Mouse (Mus musculus) ES-E14 (cell line): ENCODE data around the gene Rassf8. TPM values are rescaled to one million over a fixed set of nuclear protein-coding genes. Genes with fewer than 3 reads are reported as not detected.

ENCODE experiments used
- DNase-seq: peaks from one replicate; pipeline ENCODE4 v3.0.0-alpha.2; 2013; ENCODE audit warnings: low read depth, low spot score
- H3K27ac ChIP-seq: 2 replicates; pipeline ENCODE4 v1.5.1; 2012; ENCODE audit warnings: low read depth, mild to moderate bottlenecking, low read length, moderate library complexity, mixed read lengths; ENCODE audit not compliant: poor library complexity, insufficient read depth, severe bottlenecking
- H3K36me3 ChIP-seq: 2 replicates; pipeline ENCODE4 v1.6.1; 2012; ENCODE audit warnings: mild to moderate bottlenecking, low read length, moderate library complexity, mixed read lengths; ENCODE audit not compliant: control insufficient read depth, poor library complexity, insufficient read depth, severe bottlenecking
- H3K4me1 ChIP-seq, 2 experiments: fragments of 150-350 bp in 1 of 2; sonication (generic) in 1 of 2; 2 replicates each; pipeline ENCODE4 v1.6.1; 2012; ENCODE audit warnings: low read length in 2 of 2, mild to moderate bottlenecking in 1 of 2, mixed read lengths in 1 of 2; ENCODE audit not compliant: control insufficient read depth in 2 of 2, insufficient read depth in 2 of 2, poor library complexity in 1 of 2
- H3K4me3 ChIP-seq, 2 experiments: fragments of 150-350 bp in 1 of 2; sonication (generic) in 1 of 2; 2 replicates each; pipeline ENCODE4 v1.5.1; 2012; ENCODE audit warnings: low read length in 2 of 2, low read depth in 1 of 2, mild to moderate bottlenecking in 1 of 2, mixed read lengths in 1 of 2; ENCODE audit not compliant: insufficient read depth in 1 of 2, poor library complexity in 1 of 2, severe bottlenecking in 1 of 2
- H3K9ac ChIP-seq: 2 replicates; pipeline ENCODE4 v1.6.1; 2012; ENCODE audit warnings: low read depth, mild to moderate bottlenecking, low read length, mixed read lengths; ENCODE audit not compliant: poor library complexity, insufficient read depth, severe bottlenecking
- H3K9me3 ChIP-seq: fragments of 150-350 bp; sonication (generic); 2 replicates; pipeline ENCODE4 v1.6.1; 2012; ENCODE audit warnings: low read depth, mild to moderate bottlenecking, low read length; ENCODE audit not compliant: control insufficient read depth, insufficient read depth
- CHD2 ChIP-seq: IDR thresholded peaks from 2 replicates; pipeline ENCODE4 v1.6.1; 2014; ENCODE audit warnings: mild to moderate bottlenecking, low read depth, low read length, inconsistent platforms
- HCFC1 ChIP-seq: IDR thresholded peaks from 2 replicates; pipeline ENCODE4 v1.6.1; 2012; ENCODE audit warnings: low read length, inconsistent platforms, borderline replicate concordance; ENCODE audit not compliant: insufficient read depth
- MAFK ChIP-seq: IDR thresholded peaks from 2 replicates; pipeline ENCODE4 v1.6.1; 2014; ENCODE audit warnings: mild to moderate bottlenecking, low read depth, low read length, inconsistent platforms; ENCODE audit not compliant: insufficient read depth
- ZC3H11A ChIP-seq: IDR thresholded peaks from 2 replicates; pipeline ENCODE4 v1.6.1; 2012; ENCODE audit warnings: low read depth, mild to moderate bottlenecking, inconsistent platforms, low read length, borderline replicate concordance
- ZNF384 ChIP-seq: IDR thresholded peaks from 2 replicates; pipeline ENCODE4 v1.6.1; 2012; ENCODE audit warnings: low read depth, low read length, inconsistent platforms
- in situ Hi-C, 2 experiments: fragments of 600-800 bp; cut with MboI; formaldehyde crosslinking; loops; one replicate each; pipeline ENCODE4 v1.15.1; 2025; ENCODE audit warnings: low sequenced_read_pairs in 2 of 2, inconsistent platforms in 1 of 2; ENCODE audit not compliant: unreplicated experiment in 2 of 2
- total RNA-seq: library from RNA; depleted of rRNA; stranded (reverse); fragments of 300-350 nt; gene quantifications from 2 replicates; pipeline ENCODE4 v1.2.3, GENCODE M21; 2012

Gene Rassf8
- total RNA-seq, 1 experiment = 9.0 TPM

DNA sequence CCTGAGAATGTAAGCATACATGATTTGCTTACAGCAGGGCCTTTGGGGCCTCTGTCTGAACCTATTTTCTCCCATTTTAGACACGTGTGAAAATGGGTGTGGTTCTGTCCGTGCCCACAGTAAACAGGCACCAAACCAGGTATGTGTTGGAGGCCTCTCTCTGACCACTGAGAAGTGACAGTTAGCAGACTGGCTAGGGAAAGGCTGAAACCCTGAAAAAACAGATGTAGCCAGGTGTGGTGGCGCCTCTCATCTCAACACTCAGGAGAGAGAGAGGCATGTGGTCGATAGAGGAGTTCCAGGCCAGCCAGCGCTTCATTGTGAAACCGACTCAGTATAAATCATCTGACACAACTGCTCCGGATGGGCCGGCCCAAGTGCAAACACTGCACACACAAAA, 111.9 kb downstream of the Rassf8 start:
- no peak for DNase-seq
- no peak overlapping the region for H3K9ac ChIP-seq
- H3K36me3 ChIP-seq = no peaks in the 10 kb centered on the region
- no peak overlapping the region for H3K27ac ChIP-seq
- H3K4me3 ChIP-seq = no peak overlapping the region
- H3K9me3 ChIP-seq = no peaks in the 10 kb centered on the region
- peaks cover 3 to 9% of the 10 kb centered on the region in 2 experiments; a peak in 2 of 4 replicates for H3K4me1 ChIP-seq
- TF ChIP-seq ZC3H11A = no peak
- TF ChIP-seq CHD2 = no peak
- no peak for TF ChIP-seq HCFC1
- no peak for TF ChIP-seq MAFK
- no peak for TF ChIP-seq ZNF384
- in situ Hi-C loops = no loop called here

DNA sequence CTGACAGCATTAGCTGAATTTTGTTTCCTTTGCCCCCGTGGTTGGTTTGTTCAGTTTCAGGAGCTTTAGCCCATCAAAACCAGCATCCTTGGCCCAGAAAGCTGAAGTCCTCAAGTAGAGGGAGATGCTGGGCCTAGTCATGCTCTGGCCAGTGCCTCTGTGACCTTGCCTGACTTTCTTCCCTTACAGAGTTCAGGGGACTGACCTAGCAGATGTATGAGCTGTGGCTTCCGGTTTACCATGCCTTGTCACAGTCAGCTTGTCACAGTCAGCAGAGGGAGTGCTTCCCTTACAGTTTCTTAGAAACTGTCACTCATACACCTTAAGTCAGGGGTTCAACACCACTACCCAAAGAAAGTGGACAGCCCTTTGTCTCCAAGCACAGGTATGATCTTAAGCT, 113.8 kb downstream of the Rassf8 start:
- Histone ChIP-seq H3K36me3 (no peaks in the 10 kb centered on the region), H3K27ac (no peak overlapping the region), H3K9me3 (no peaks in the 10 kb centered on the region), H3K4me1 (peaks cover 2 to 6% of the 10 kb centered on the region in 2 experiments; a peak in 2 of 4 replicates), H3K9ac (no peak overlapping the region), H3K4me3 (no peak overlapping the region)
- no peak for DNase-seq
- TF ChIP-seq ZC3H11A (no peak), ZNF384 (no peak), HCFC1 (no peak), MAFK (no peak), CHD2 (no peak)
- in situ Hi-C loops = no loop called here

DNA sequence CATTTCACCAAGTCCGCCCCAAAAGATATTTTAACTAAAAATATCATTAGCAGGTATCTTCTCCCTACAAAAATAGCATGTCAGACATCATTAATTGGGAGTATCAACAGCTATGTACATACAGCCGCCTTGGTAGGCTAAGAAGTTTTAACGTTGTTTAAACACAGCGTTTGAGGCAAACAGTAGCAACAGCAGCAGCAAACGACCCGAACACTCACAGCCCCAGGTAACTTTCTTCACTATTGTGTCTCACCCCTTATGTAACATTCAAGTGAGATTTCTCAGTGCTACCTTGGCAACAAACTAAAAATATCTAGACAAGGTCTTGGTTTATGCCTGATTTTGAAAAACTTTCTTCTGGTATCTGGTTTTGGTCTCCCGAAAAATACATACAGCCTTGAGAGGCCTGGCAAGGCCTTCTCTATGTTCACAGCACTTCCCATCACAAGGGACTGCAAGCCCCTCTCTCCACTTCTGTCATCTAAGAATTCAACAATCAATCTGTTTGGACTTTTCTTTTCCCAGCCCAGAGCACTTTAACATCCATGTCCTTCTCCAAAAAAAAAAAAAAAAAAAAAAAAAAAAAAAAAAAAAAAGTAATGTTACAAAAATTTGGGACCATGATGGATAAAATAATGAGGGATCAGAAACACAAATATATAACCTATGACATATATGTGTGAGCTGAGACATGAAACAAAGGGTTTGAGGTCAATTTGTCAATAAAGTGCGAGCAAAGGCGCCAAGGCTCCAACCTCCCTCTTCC, 115.1 kb downstream of the Rassf8 start:
- peaks cover 0 to 2% of the 10 kb centered on the region in 2 experiments; a peak in 1 of 4 replicates for H3K4me1 ChIP-seq

DNA sequence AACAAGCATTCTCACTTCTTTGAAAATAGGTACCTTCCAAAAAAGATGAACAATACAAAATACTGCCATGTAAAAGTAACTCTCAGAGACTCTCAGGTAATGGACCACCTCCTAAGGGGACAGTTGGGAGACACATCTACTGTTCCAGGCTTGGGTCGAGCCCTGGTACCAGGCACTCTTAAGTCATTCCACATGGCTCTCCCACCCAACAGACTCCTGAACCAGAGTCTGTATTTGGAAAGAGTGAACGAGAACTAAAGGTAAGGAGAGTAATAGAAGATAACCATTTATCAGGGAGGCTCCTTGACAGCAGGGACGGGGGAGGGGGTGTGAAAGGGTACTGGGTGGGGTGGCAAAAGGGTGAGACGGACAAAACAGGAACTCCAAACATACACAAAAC, 115.8 kb downstream of the Rassf8 start:
- Histone ChIP-seq H3K27ac (no peak overlapping the region), H3K4me3 (peak overlapping the region; percentile 64 to 71), H3K9ac (no peak overlapping the region; the same call in 1 of the 2 replicates), H3K36me3 (no peaks in the 10 kb centered on the region), H3K4me1 (peaks cover 0 to under 1% of the 10 kb centered on the region in 2 experiments; a peak in 1 of 4 replicates), H3K9me3 (no peaks in the 10 kb centered on the region)
- TF ChIP-seq ZNF384 = no peak
- TF ChIP-seq MAFK = no peak
- no peak for TF ChIP-seq HCFC1
- TF ChIP-seq CHD2 = no peak
- TF ChIP-seq ZC3H11A = no peak
- in situ Hi-C loops = no loop called here
- no peak for DNase-seq

More for the DNA sequence above, 115.1 kb downstream of the Rassf8 start:
- Histone ChIP-seq H3K9ac (no peak overlapping the region), H3K4me3 (no peak overlapping the region), H3K36me3 (no peaks in the 10 kb centered on the region), H3K9me3 (no peaks in the 10 kb centered on the region), H3K27ac (no peak overlapping the region)
- no peak for DNase-seq
- in situ Hi-C loops = no loop called here
- TF ChIP-seq ZC3H11A (no peak), ZNF384 (no peak), HCFC1 (no peak), MAFK (no peak), CHD2 (no peak)

DNA sequence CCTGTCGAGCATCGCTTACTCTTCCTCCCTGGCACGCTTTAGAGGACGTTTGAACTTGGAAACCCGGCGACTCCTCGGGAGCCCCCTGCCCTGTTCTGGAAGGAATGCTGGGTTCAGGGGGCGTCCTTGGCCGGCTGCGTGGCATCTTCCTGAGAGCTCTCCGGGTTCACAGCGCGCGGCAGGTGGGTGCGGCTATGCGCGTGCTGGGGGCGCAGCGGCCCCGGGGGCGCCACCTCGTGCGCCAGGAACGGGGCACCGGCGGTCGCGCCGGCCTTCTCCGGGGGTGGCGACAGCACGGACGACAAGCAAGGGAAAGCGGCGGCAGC, 116.2 kb downstream of the Rassf8 start:
- Histone ChIP-seq H3K9ac (peak overlapping the region; percentile 50; the same call in 1 of the 2 replicates), H3K36me3 (no peaks in the 10 kb centered on the region), H3K4me1 (no peaks in the 10 kb centered on the region; a peak in 1 of 4 replicates), H3K4me3 (peak overlapping the region; percentile 64 to 71), H3K27ac (no peak overlapping the region), H3K9me3 (no peaks in the 10 kb centered on the region)
- TF ChIP-seq ZNF384 (no peak), CHD2 (no peak), MAFK (no peak), HCFC1 (no peak), ZC3H11A (no peak)
- in situ Hi-C loops = no loop called here
- no peak for DNase-seq
